Mouse (Mus musculus) liver, embryonic 14.5 days (tissue): Measurements from ENCODE around the gene Stub1. TPM values are rescaled to one million over a fixed set of nuclear protein-coding genes. Genes with fewer than 3 reads are reported as not detected.

Experiments
- ATAC-seq: fragments of 200-750 bp; cut with Nextera tagmentation; 2 replicates; pipeline ENCODE4 v1.8.0; 2017; ENCODE audit warnings: moderate number of reproducible peaks, mild to moderate bottlenecking, moderate library complexity; ENCODE audit not compliant: insufficient read depth
- DNase-seq, 3 experiments: peaks; one replicate each; pipeline ENCODE4 v3.0.0-alpha.2; 2012 to 2013; ENCODE audit warnings: low read depth in 3 of 3, low spot score in 3 of 3
- H3K27ac ChIP-seq: fragments of 300-500 bp; sonication (generic); 2 replicates; pipeline ENCODE4 v1.5.1; 2014; ENCODE audit warnings: moderate library complexity, mild to moderate bottlenecking, control low read depth, inconsistent platforms
- H3K27me3 ChIP-seq: fragments of 300-500 bp; sonication (generic); 2 replicates; pipeline ENCODE4 v1.6.1; 2014; ENCODE audit warnings: mild to moderate bottlenecking, low read length, moderate library complexity; ENCODE audit not compliant: control insufficient read depth, insufficient read depth
- H3K36me3 ChIP-seq: fragments of 300-500 bp; sonication (generic); replicated peaks from 2 replicates; pipeline ENCODE4 v1.6.1; 2014; ENCODE audit warnings: low read depth; ENCODE audit not compliant: control insufficient read depth, insufficient read depth
- H3K4me1 ChIP-seq, 2 experiments: fragments of 200-500 bp in 1 of 2; fragments of 300-500 bp in 1 of 2; sonication (generic) in 1 of 2; replicated peaks; 2 replicates each; pipeline ENCODE4 v1.6.1; 2012 to 2014; ENCODE audit warnings: antibody characterized with exemption in 1 of 2, inconsistent platforms in 1 of 2, low read length in 1 of 2; ENCODE audit not compliant: control insufficient read depth in 2 of 2, insufficient read depth in 2 of 2
- H3K4me2 ChIP-seq: fragments of 300-500 bp; sonication (generic); 2 replicates; pipeline ENCODE4 v1.6.1; 2014; ENCODE audit warnings: low read depth, mild to moderate bottlenecking, control low read depth, moderate library complexity
- H3K4me3 ChIP-seq, 2 experiments: fragments of 200-500 bp in 1 of 2; fragments of 300-500 bp in 1 of 2; sonication (generic) in 1 of 2; 2 replicates each; pipeline ENCODE4 v1.5.1; 2012 to 2014; ENCODE audit warnings: low read depth in 2 of 2, low read length in 2 of 2, mild to moderate bottlenecking in 2 of 2, control low read depth in 1 of 2, inconsistent platforms in 1 of 2, moderate library complexity in 1 of 2; ENCODE audit not compliant: insufficient read depth in 1 of 2
- H3K9ac ChIP-seq: fragments of 300-500 bp; sonication (generic); replicated peaks from 2 replicates; pipeline ENCODE4 v1.6.1; 2014; ENCODE audit warnings: mild to moderate bottlenecking, control low read depth, moderate library complexity
- H3K9me3 ChIP-seq: fragments of 300-500 bp; sonication (generic); 2 replicates; pipeline ENCODE4 v1.6.1; 2016; ENCODE audit warnings: low read length, mixed read lengths; ENCODE audit not compliant: control insufficient read depth
- CTCF ChIP-seq: IDR thresholded peaks from 2 replicates; pipeline ENCODE4 v1.5.1; 2016; ENCODE audit warnings: antibody characterized with exemption, low read depth, control low read depth
- EP300 ChIP-seq: IDR thresholded peaks from 2 replicates; pipeline ENCODE4 v1.6.1; 2016; ENCODE audit warnings: antibody characterized with exemption, low read depth
- WGBS: fragments of 180-500 bp; shearing (Covaris S2); extraction: QIAGEN DNeasy Blood & Tissue Kit; methylation state at CpG from one replicate; pipeline ENCODE4 v1.1.7; 2014; ENCODE audit not compliant: insufficient replicate concordance; 5-methylcytosine and 5-hydroxymethylcytosine counted together
- polyA plus RNA-seq, 2 experiments: library from polyadenylated mRNA; depleted of rRNA in 1 of 2; stranded (reverse) in 1 of 2; unstranded in 1 of 2; fragments of >200 nt; fragmentation: Nextera tagmentation in 1 of 2; extraction: Ambion mirVana in 1 of 2; gene quantifications; 2 replicates each; pipeline versions ENCODE4 v1.2.1 to v1.2.3; 2012 to 2014

Stub1 gene
- polyA plus RNA-seq, 2 experiments, result 85.1 to 96.7 TPM

DNA sequence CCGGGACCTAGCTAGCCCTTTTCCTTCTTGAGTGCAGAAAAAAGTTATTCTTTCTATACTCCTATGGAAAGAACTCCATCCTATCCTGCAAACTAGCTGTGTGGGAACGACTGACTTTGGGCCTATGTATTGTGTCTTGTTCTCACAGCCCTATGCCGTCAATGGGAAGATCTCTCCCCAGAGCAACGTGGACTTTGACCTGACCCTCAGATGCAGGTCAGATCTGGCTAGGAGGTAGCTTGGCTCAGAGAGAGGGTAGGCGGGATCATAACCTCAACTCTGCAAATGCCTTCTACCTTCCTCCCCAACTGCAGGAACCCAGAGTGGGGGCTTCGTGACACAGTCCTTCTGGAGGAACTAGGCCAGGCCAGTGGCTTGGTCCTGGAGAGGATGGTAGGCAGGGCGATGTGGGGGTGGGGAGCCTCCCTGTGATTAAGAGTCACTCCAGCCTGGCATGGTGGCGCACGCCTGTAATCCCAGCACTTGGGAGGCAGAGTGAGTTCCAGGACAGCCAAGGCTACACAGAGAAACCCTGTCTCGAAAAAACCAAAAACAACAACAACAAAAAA lies 43.2 kb upstream of the Stub1 start:
- TF ChIP-seq CTCF (no peak), EP300 (no peak)
- 64% methylated on average over 10 of the region's 10 CpGs for WGBS

DNA sequence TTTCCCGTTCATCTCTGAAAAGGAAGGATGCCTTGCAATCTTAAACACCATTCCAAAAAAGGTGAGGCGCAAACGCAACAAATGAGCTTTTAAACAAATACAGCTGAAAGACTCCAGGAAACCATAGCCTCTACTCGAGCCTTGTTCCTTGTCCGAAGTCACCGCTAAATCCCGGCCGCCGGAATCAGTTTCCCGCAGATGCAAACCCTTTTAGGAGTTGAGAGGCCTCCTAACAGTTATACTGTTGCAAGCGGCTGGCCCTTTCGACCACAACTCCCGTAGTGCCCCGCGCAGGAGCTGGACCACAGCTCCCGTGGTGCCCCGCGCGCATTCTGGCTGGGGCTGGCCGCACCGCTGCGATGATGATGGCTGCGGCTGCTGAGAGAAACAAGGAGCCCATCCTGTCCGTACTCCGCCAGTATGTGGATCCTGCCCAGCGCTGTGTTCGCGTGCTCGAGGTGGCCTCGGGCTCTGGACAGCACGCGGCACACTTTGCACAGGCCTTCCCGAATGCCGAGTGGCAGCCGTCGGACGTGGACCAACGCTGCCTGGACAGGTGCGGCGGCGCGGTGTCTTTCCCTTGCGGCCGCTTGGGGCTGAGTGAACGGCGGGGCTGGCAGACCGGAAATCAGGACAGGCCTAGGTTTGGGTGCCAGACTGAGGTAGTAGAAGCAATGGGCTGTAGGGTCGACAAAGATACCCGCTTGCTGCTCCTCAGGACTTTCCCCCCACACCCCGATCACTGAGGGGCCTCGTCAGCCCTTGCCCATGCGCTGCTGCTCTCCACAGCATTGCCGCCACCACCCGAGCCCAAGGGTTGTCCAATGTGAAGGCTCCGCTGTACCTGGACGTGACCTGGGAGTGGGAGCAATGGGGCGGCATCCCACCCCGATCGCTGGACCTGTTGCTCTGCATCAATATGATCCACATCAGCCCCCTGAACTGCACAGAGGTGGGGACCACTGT lies 42.2 kb upstream of the Stub1 start:
- Histone ChIP-seq H3K4me1 (peaks cover 4 to 13% of the 10 kb centered on the region in 2 experiments), H3K9me3 (no peaks in the 10 kb centered on the region), H3K36me3 (peaks cover 3% of the 10 kb centered on the region; the same call in 1 of the 2 replicates), H3K9ac (peak overlapping the region; percentile 75), H3K27ac (peak overlapping the region; percentile 86), H3K4me2 (peak overlapping the region; percentile 94), H3K27me3 (no peaks in the 10 kb centered on the region), H3K4me3 (peak overlapping the region; percentile 91 to 93)
- ATAC-seq (peak; percentile 86), DNase-seq (peak; percentile 68 to 73 (median 72))
- TF ChIP-seq CTCF, result peak; percentile 61
- no peak for TF ChIP-seq EP300
- under 1% methylated on average over 59 of the region's 59 CpGs for WGBS

More for the DNA sequence above, 43.2 kb upstream of the Stub1 start:
- Histone ChIP-seq H3K27me3 (no peaks in the 10 kb centered on the region), H3K27ac (no peak overlapping the region), H3K36me3 (peaks cover 3% of the 10 kb centered on the region; the same call in 1 of the 2 replicates), H3K4me1 (peaks cover 4 to 21% of the 10 kb centered on the region in 2 experiments), H3K9ac (peak overlapping the region; percentile 75), H3K9me3 (no peaks in the 10 kb centered on the region), H3K4me3 (peak overlapping the region; percentile 91 to 93), H3K4me2 (peak overlapping the region; percentile 94)
- ATAC-seq, result no peak
- no peak for DNase-seq

GRCm38 (mm10) chr17:25874721-25875170 lies 41.5 kb upstream of the Stub1 start, which contains the start of gene Mettl26:
Gene Mettl26, plus strand, starts transcription at chr17:25875074.
- Histone ChIP-seq H3K9ac (peak within 1 kb of the TSS; percentile 75), H3K27me3 (no peaks in the 10 kb centered on the region), H3K4me2 (peak within 1 kb of the TSS; percentile 94), H3K4me3 (peak within 1 kb of the TSS; percentile 91 to 93), H3K27ac (peak within 1 kb of the TSS; percentile 86), H3K9me3 (no peaks in the 10 kb centered on the region), H3K4me1 (peaks cover 4 to 13% of the 10 kb centered on the region in 2 experiments), H3K36me3 (peaks cover 3% of the 10 kb centered on the region; the same call in 1 of the 2 replicates)
- under 1% methylated on average over 25 of the region's 25 CpGs for WGBS
- TF ChIP-seq EP300 (no peak), CTCF (0 out of 2 replicates have a peak, but pooled peaks have one; percentile 39)
- peak; percentile 77 for DNase-seq
- peak; percentile 79 for ATAC-seq

GRCm38 (mm10) chr17:25874148-25874720 lies 41.0 kb upstream of the Stub1 start:
- H3K9me3 ChIP-seq, result no peaks in the 10 kb centered on the region
- 9% methylated on average over 14 of the region's 14 CpGs for WGBS
- H3K4me1 ChIP-seq, result peaks cover 4 to 13% of the 10 kb centered on the region in 2 experiments
- H3K27me3 ChIP-seq, result no peaks in the 10 kb centered on the region
- H3K4me2 ChIP-seq, result peak overlapping the region; percentile 94
- peak overlapping the region; percentile 56 for H3K27ac ChIP-seq
- TF ChIP-seq CTCF, result no peak
- TF ChIP-seq EP300, result no peak
- no peak for ATAC-seq
- no peak for DNase-seq
- peak overlapping the region; percentile 91 to 93 for H3K4me3 ChIP-seq
- peaks cover 3% of the 10 kb centered on the region; the same call in 1 of the 2 replicates for H3K36me3 ChIP-seq
- peak overlapping the region; percentile 56 for H3K9ac ChIP-seq
